Mouse (Mus musculus): ENCODE data around the gene Blm.

Blm gene

GRCm38 (mm10) chr7:80548513-80549260, 13.8 kb upstream of the Blm start:
- in situ Hi-C loops (cut with MboI; ENCODE audit: low pct_unique_long_range_greater_than_20kb in 1 of 2, low sequenced_read_pairs in 2 of 2, unreplicated experiment in 1 of 2): no loop called here

GRCm38 (mm10) chr7:80542139-80542831, 7.4 kb upstream of the Blm start:
- in situ Hi-C loops (cut with MboI; ENCODE audit: low pct_unique_long_range_greater_than_20kb in 1 of 2, low sequenced_read_pairs in 2 of 2, unreplicated experiment in 1 of 2): no loop called here

- in situ Hi-C loops (cut with MboI; ENCODE audit: low pct_unique_long_range_greater_than_20kb in 1 of 2, low sequenced_read_pairs in 2 of 2, unreplicated experiment in 1 of 2): no loop called here
Observed at GRCm38 (mm10) chr7:80539581-80539980, 4.7 kb upstream of the Blm start.

GRCm38 (mm10) chr7:80534291-80535008, 469 bp downstream of the Blm start:
- in situ Hi-C loops (cut with MboI; ENCODE audit: low pct_unique_long_range_greater_than_20kb in 1 of 2, low sequenced_read_pairs in 2 of 2, unreplicated experiment in 1 of 2): no loop called here

GRCm38 (mm10) chr7:80531087-80531486, 3.8 kb downstream of the Blm start:
- in situ Hi-C loops (cut with MboI; ENCODE audit: low pct_unique_long_range_greater_than_20kb in 1 of 2, low sequenced_read_pairs in 2 of 2, unreplicated experiment in 1 of 2): no loop called here

GRCm38 (mm10) chr7:80530646-80531045, 4.3 kb downstream of the Blm start:
- in situ Hi-C loops (cut with MboI; ENCODE audit: low pct_unique_long_range_greater_than_20kb in 1 of 2, low sequenced_read_pairs in 2 of 2, unreplicated experiment in 1 of 2): no loop called here

- in situ Hi-C loops (cut with MboI; ENCODE audit: low pct_unique_long_range_greater_than_20kb in 1 of 2, low sequenced_read_pairs in 2 of 2, unreplicated experiment in 1 of 2): no loop called here
Observed at GRCm38 (mm10) chr7:80526698-80527097, 8.2 kb downstream of the Blm start.

- in situ Hi-C loops (cut with MboI; ENCODE audit: low pct_unique_long_range_greater_than_20kb in 1 of 2, low sequenced_read_pairs in 2 of 2, unreplicated experiment in 1 of 2): loop anchor here in 1 of 2 experiments (25.0 kb wide), 1 partner anchor 850 kb away; the partner anchor contains the start of gene Ticrr
Observed at GRCm38 (mm10) chr7:80512408-80513085, 22.4 kb downstream of the Blm start.

- in situ Hi-C loops (cut with MboI; ENCODE audit: low pct_unique_long_range_greater_than_20kb in 1 of 2, low sequenced_read_pairs in 2 of 2, unreplicated experiment in 1 of 2): loop anchor here in 1 of 2 experiments (25.0 kb wide), 1 partner anchor 845 kb away; the partner anchor contains the start of gene Ticrr
Observed at GRCm38 (mm10) chr7:80507697-80508096, 27.2 kb downstream of the Blm start.

- in situ Hi-C loops (cut with MboI; ENCODE audit: low pct_unique_long_range_greater_than_20kb in 1 of 2, low sequenced_read_pairs in 2 of 2, unreplicated experiment in 1 of 2): loop anchor here in 1 of 2 experiments (25.0 kb wide), 1 partner anchor 844 kb away; the partner anchor contains the start of gene Ticrr
Observed at GRCm38 (mm10) chr7:80506007-80506406, 28.9 kb downstream of the Blm start.

GRCm38 (mm10) chr7:80504920-80505319, 30.0 kb downstream of the Blm start:
- in situ Hi-C loops (cut with MboI; ENCODE audit: low pct_unique_long_range_greater_than_20kb in 1 of 2, low sequenced_read_pairs in 2 of 2, unreplicated experiment in 1 of 2): loop anchor here in 1 of 2 experiments (25.0 kb wide), 1 partner anchor 843 kb away; the partner anchor contains the start of gene Ticrr

- in situ Hi-C loops (cut with MboI; ENCODE audit: low pct_unique_long_range_greater_than_20kb in 1 of 2, low sequenced_read_pairs in 2 of 2, unreplicated experiment in 1 of 2): loop anchor here in 1 of 2 experiments (25.0 kb wide), 1 partner anchor 839 kb away; the partner anchor contains the start of gene Ticrr
Observed at GRCm38 (mm10) chr7:80501006-80501405, 33.9 kb downstream of the Blm start.

GRCm38 (mm10) chr7:80500099-80500498, 34.8 kb downstream of the Blm start:
- in situ Hi-C loops (cut with MboI; ENCODE audit: low pct_unique_long_range_greater_than_20kb in 1 of 2, low sequenced_read_pairs in 2 of 2, unreplicated experiment in 1 of 2): loop anchor here in 1 of 2 experiments (25.0 kb wide), 1 partner anchor 838 kb away; the partner anchor contains the start of gene Ticrr

- in situ Hi-C loops (cut with MboI; ENCODE audit: low pct_unique_long_range_greater_than_20kb in 1 of 2, low sequenced_read_pairs in 2 of 2, unreplicated experiment in 1 of 2): no loop called here
Observed at GRCm38 (mm10) chr7:80499190-80499962, 35.5 kb downstream of the Blm start.

- in situ Hi-C loops (cut with MboI; ENCODE audit: low pct_unique_long_range_greater_than_20kb in 1 of 2, low sequenced_read_pairs in 2 of 2, unreplicated experiment in 1 of 2): no loop called here
Observed at GRCm38 (mm10) chr7:80496656-80497055, 38.3 kb downstream of the Blm start.

- in situ Hi-C loops (cut with MboI; ENCODE audit: low pct_unique_long_range_greater_than_20kb in 1 of 2, low sequenced_read_pairs in 2 of 2, unreplicated experiment in 1 of 2): no loop called here
Observed at GRCm38 (mm10) chr7:80495210-80495609, 39.7 kb downstream of the Blm start.

GRCm38 (mm10) chr7:80491995-80492394, 42.9 kb downstream of the Blm start:
- in situ Hi-C loops (cut with MboI; ENCODE audit: low pct_unique_long_range_greater_than_20kb in 1 of 2, low sequenced_read_pairs in 2 of 2, unreplicated experiment in 1 of 2): no loop called here

- in situ Hi-C loops (cut with MboI; ENCODE audit: low pct_unique_long_range_greater_than_20kb in 1 of 2, low sequenced_read_pairs in 2 of 2, unreplicated experiment in 1 of 2): no loop called here
Observed at GRCm38 (mm10) chr7:80491086-80491485, 43.8 kb downstream of the Blm start.

All from mouse embryonic stem cell (cell line).